Mouse (Mus musculus): ENCODE measurements at regions not wholly inside any gene's neighbourhood (a gene's known extent, or its start where the extent isn't known, plus 50 kb on each side); places are given as distances from the start of the nearest gene placed in this dataset.

- WGBS (ENCODE audit: insufficient replicate concordance): 78% methylated on average over 5 of the region's 5 CpGs
- H3K4me2 ChIP-seq (ENCODE audit: low read depth, low read length): no peak overlapping the region
- ATAC-seq (no peak), DNase-seq (no peak)
- no peaks in the 10 kb centered on the region for H3K9me3 ChIP-seq (ENCODE audit: low read length)
- H3K27ac ChIP-seq (ENCODE audit: low read depth): no peak overlapping the region
- no peak overlapping the region for H3K9ac ChIP-seq (replicated peaks)
- H3K27me3 ChIP-seq (ENCODE audit: insufficient read depth, low read length): no peaks in the 10 kb centered on the region
- H3K36me3 ChIP-seq (replicated peaks; ENCODE audit: insufficient read depth, low read length): no peaks in the 10 kb centered on the region
- no peaks in the 10 kb centered on the region for H3K4me1 ChIP-seq (ENCODE audit: insufficient read depth)
- TF ChIP-seq EP300 (IDR thresholded peaks at IDR 0.05; ENCODE audit: low read depth): no peak
- TF ChIP-seq CTCF (IDR thresholded peaks at IDR 0.05; ENCODE audit: low read depth): no peak
- no peak overlapping the region for H3K4me3 ChIP-seq (ENCODE audit: low read depth, low read length)
Measured at GRCm38 (mm10) chr2:79552481-79552880, 82.7 kb upstream of the Itprid2 start.

GRCm38 (mm10) chr2:79555395-79555794 is 79.8 kb upstream of the Itprid2 start:
- Histone ChIP-seq H3K4me2 (ENCODE audit: low read depth, low read length) (no peak overlapping the region), H3K4me3 (ENCODE audit: low read depth, low read length) (no peak overlapping the region), H3K36me3 (replicated peaks; ENCODE audit: insufficient read depth, low read length) (no peaks in the 10 kb centered on the region), H3K9ac (replicated peaks) (no peak overlapping the region), H3K9me3 (ENCODE audit: low read length) (no peaks in the 10 kb centered on the region), H3K4me1 (ENCODE audit: insufficient read depth) (no peaks in the 10 kb centered on the region), H3K27me3 (ENCODE audit: insufficient read depth, low read length) (no peaks in the 10 kb centered on the region), H3K27ac (ENCODE audit: low read depth) (no peak overlapping the region)
- DNase-seq (no peak), ATAC-seq (no peak)
- 66% methylated on average over 2 of the region's 2 CpGs for WGBS (ENCODE audit: insufficient replicate concordance)
- no peak for TF ChIP-seq CTCF (IDR thresholded peaks at IDR 0.05; ENCODE audit: low read depth)
- no peak for TF ChIP-seq EP300 (IDR thresholded peaks at IDR 0.05; ENCODE audit: low read depth)

- Histone ChIP-seq H3K36me3 (replicated peaks; ENCODE audit: insufficient read depth, low read length) (no peaks in the 10 kb centered on the region), H3K27ac (ENCODE audit: low read depth) (no peak overlapping the region), H3K4me1 (ENCODE audit: insufficient read depth) (no peaks in the 10 kb centered on the region), H3K9me3 (ENCODE audit: low read length) (no peaks in the 10 kb centered on the region), H3K9ac (replicated peaks) (no peak overlapping the region), H3K27me3 (ENCODE audit: insufficient read depth, low read length) (no peaks in the 10 kb centered on the region), H3K4me3 (ENCODE audit: low read depth, low read length) (no peak overlapping the region), H3K4me2 (ENCODE audit: low read depth, low read length) (no peak overlapping the region)
- TF ChIP-seq EP300 (IDR thresholded peaks at IDR 0.05; ENCODE audit: low read depth) (no peak), CTCF (IDR thresholded peaks at IDR 0.05; ENCODE audit: low read depth) (no peak)
- WGBS (ENCODE audit: insufficient replicate concordance): 72% methylated on average over 3 of the region's 3 CpGs
- no peak for ATAC-seq
- DNase-seq: no peak
Measured at GRCm38 (mm10) chr2:79557361-79557760, 77.8 kb upstream of the Itprid2 start.

DNA sequence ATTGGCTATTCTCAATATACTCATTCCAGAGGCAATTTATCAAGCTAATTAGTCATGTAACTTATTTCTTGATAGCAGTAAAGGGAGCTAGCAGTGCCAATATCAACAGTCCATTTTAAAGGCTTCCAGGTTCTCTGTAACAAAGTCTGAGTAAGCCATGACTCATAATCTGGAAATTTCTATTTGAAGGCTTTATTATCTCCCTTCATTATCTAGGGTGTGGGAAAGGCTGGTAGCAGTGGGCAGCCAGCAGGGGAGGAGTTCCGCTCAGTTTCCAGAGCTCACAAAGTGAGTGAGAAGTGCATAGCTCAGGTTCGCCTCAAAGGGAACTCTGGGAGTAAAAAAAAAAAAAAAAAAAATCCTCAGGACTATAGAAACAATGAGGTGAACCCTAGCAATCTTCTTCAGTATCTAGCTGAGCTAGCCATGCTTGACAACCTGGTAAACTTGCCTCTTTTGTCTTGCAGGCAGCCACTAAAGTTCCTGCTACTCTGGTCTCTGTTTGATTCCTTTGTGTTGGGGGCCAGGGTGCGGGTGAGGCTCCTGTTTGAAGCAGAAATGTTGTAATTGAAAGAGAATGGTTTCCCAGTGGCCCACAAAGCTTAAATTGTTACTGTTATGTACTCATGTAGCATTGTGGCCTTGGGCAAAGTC is 68.7 kb upstream of the Itprid2 start:
- no peak overlapping the region for H3K9ac ChIP-seq (replicated peaks)
- no peaks in the 10 kb centered on the region for H3K36me3 ChIP-seq (replicated peaks; ENCODE audit: insufficient read depth, low read length)
- no peaks in the 10 kb centered on the region for H3K27me3 ChIP-seq (ENCODE audit: insufficient read depth, low read length)
- H3K4me2 ChIP-seq (ENCODE audit: low read depth, low read length): no peak overlapping the region
- H3K4me3 ChIP-seq (ENCODE audit: low read depth, low read length): no peak overlapping the region
- 37% methylated on average over 3 of the region's 3 CpGs for WGBS (ENCODE audit: insufficient replicate concordance)
- H3K9me3 ChIP-seq (ENCODE audit: low read length): no peaks in the 10 kb centered on the region
- no peak for ATAC-seq
- no peak for DNase-seq
- TF ChIP-seq CTCF (IDR thresholded peaks at IDR 0.05; ENCODE audit: low read depth) (no peak), EP300 (IDR thresholded peaks at IDR 0.05; ENCODE audit: low read depth) (no peak)
- no peaks in the 10 kb centered on the region for H3K4me1 ChIP-seq (ENCODE audit: insufficient read depth)
- no peak overlapping the region for H3K27ac ChIP-seq (ENCODE audit: low read depth)

- Histone ChIP-seq H3K9me3 (ENCODE audit: low read length) (no peaks in the 10 kb centered on the region), H3K4me2 (ENCODE audit: low read depth, low read length) (no peak overlapping the region), H3K27me3 (ENCODE audit: insufficient read depth, low read length) (no peaks in the 10 kb centered on the region), H3K9ac (replicated peaks) (no peak overlapping the region), H3K36me3 (replicated peaks; ENCODE audit: insufficient read depth, low read length) (no peaks in the 10 kb centered on the region), H3K4me3 (ENCODE audit: low read depth, low read length) (no peak overlapping the region), H3K4me1 (ENCODE audit: insufficient read depth) (no peaks in the 10 kb centered on the region), H3K27ac (ENCODE audit: low read depth) (no peak overlapping the region)
- DNase-seq: no peak
- WGBS (ENCODE audit: insufficient replicate concordance): 67% methylated on average over 3 of the region's 3 CpGs
- TF ChIP-seq CTCF (IDR thresholded peaks at IDR 0.05; ENCODE audit: low read depth) (no peak), EP300 (IDR thresholded peaks at IDR 0.05; ENCODE audit: low read depth) (no peak)
- ATAC-seq: no peak
Measured at GRCm38 (mm10) chr2:79567413-79567934, 67.7 kb upstream of the Itprid2 start.

GRCm38 (mm10) chr2:79569663-79570062 is 65.5 kb upstream of the Itprid2 start:
- no peaks in the 10 kb centered on the region for H3K36me3 ChIP-seq (replicated peaks; ENCODE audit: insufficient read depth, low read length)
- H3K9me3 ChIP-seq (ENCODE audit: low read length): no peaks in the 10 kb centered on the region
- H3K4me3 ChIP-seq (ENCODE audit: low read depth, low read length): no peak overlapping the region
- 71% methylated on average over 1 of the region's 1 CpGs for WGBS (ENCODE audit: insufficient replicate concordance)
- H3K4me1 ChIP-seq (ENCODE audit: insufficient read depth): no peaks in the 10 kb centered on the region
- DNase-seq (no peak), ATAC-seq (no peak)
- H3K27me3 ChIP-seq (ENCODE audit: insufficient read depth, low read length): no peaks in the 10 kb centered on the region
- H3K9ac ChIP-seq (replicated peaks): no peak overlapping the region
- TF ChIP-seq EP300 (IDR thresholded peaks at IDR 0.05; ENCODE audit: low read depth): no peak
- no peak for TF ChIP-seq CTCF (IDR thresholded peaks at IDR 0.05; ENCODE audit: low read depth)
- no peak overlapping the region for H3K27ac ChIP-seq (ENCODE audit: low read depth)
- no peak overlapping the region for H3K4me2 ChIP-seq (ENCODE audit: low read depth, low read length)
